Mouse (Mus musculus) heart, postnatal 0 days (tissue): ENCODE results near the gene Ccn1. TPM values are rescaled to one million over a fixed set of nuclear protein-coding genes. Genes with fewer than 3 reads are reported as not detected.
A peak's percentile ranks its signal among the peaks of the same experiment; 100 is the strongest.

Experiments used
- ATAC-seq: fragments of 200-750 bp; cut with Nextera tagmentation; 2 replicates; pipeline ENCODE4 v1.8.0; 2017; ENCODE audit warnings: low read depth, moderate number of reproducible peaks, moderate library complexity; ENCODE audit not compliant: insufficient read depth
- DNase-seq: peaks from one replicate; pipeline ENCODE4 v3.0.0-alpha.2; 2016; ENCODE audit warnings: low spot score
- H3K27ac ChIP-seq: fragments of 300-500 bp; sonication (generic); 2 replicates; pipeline ENCODE4 v1.5.1; 2014; ENCODE audit warnings: low read depth, mild to moderate bottlenecking
- H3K27me3 ChIP-seq: fragments of 300-500 bp; sonication (generic); 2 replicates; pipeline ENCODE4 v1.6.1; 2014; ENCODE audit warnings: low read length, mixed read lengths; ENCODE audit not compliant: control insufficient read depth, insufficient read depth
- H3K36me3 ChIP-seq: fragments of 300-500 bp; sonication (generic); replicated peaks from 2 replicates; pipeline ENCODE4 v1.6.1; 2014; ENCODE audit warnings: low read length, mixed read lengths; ENCODE audit not compliant: control insufficient read depth, insufficient read depth
- H3K4me1 ChIP-seq: fragments of 300-500 bp; sonication (generic); 2 replicates; pipeline ENCODE4 v1.6.1; 2014; ENCODE audit warnings: antibody characterized with exemption; ENCODE audit not compliant: control insufficient read depth, insufficient read depth
- H3K4me2 ChIP-seq: fragments of 300-500 bp; sonication (generic); 2 replicates; pipeline ENCODE4 v1.6.1; 2014; ENCODE audit warnings: low read depth, mild to moderate bottlenecking, low read length, moderate library complexity
- H3K4me3 ChIP-seq: fragments of 300-500 bp; sonication (generic); 2 replicates; pipeline ENCODE4 v1.5.1; 2014; ENCODE audit warnings: low read depth, low read length
- H3K9ac ChIP-seq: fragments of 300-500 bp; sonication (generic); replicated peaks from 2 replicates; pipeline ENCODE4 v1.6.1; 2014; ENCODE audit warnings: low read depth, low read length, mixed read lengths
- H3K9me3 ChIP-seq: fragments of 300-500 bp; sonication (generic); replicated peaks from 2 replicates; pipeline ENCODE4 v1.6.1; 2016; ENCODE audit warnings: low read length; ENCODE audit not compliant: control insufficient read depth
- CTCF ChIP-seq: IDR thresholded peaks from 2 replicates; pipeline ENCODE4 v1.5.1; 2016; ENCODE audit warnings: antibody characterized with exemption, control low read depth, low read depth
- EP300 ChIP-seq: IDR thresholded peaks from 2 replicates; pipeline ENCODE4 v1.6.1; 2016; ENCODE audit warnings: antibody characterized with exemption, low read depth
- WGBS: fragments of 180-500 bp; shearing (Covaris S2); extraction: QIAGEN DNeasy Blood & Tissue Kit; methylation state at CpG from one replicate; pipeline ENCODE4 v1.1.7; 2014; 5-methylcytosine and 5-hydroxymethylcytosine counted together
- polyA plus RNA-seq: library from polyadenylated mRNA; unstranded; fragments of >200 nt; fragmentation: Nextera tagmentation; extraction: Ambion mirVana; gene quantifications from 2 replicates; pipeline ENCODE4 v1.2.1, GENCODE M21; 2015
- total RNA-seq: library from RNA; depleted of rRNA; stranded (reverse); fragments of >200 nt; gene quantifications from 2 replicates; pipeline ENCODE4 v1.2.3, GENCODE M21; 2014; ENCODE audit warnings: low replicate concordance

Ccn1 gene
- total and polyA plus RNA-seq, 2 experiments from 2014 or later: 34.0 to 91.1 TPM

DNA sequence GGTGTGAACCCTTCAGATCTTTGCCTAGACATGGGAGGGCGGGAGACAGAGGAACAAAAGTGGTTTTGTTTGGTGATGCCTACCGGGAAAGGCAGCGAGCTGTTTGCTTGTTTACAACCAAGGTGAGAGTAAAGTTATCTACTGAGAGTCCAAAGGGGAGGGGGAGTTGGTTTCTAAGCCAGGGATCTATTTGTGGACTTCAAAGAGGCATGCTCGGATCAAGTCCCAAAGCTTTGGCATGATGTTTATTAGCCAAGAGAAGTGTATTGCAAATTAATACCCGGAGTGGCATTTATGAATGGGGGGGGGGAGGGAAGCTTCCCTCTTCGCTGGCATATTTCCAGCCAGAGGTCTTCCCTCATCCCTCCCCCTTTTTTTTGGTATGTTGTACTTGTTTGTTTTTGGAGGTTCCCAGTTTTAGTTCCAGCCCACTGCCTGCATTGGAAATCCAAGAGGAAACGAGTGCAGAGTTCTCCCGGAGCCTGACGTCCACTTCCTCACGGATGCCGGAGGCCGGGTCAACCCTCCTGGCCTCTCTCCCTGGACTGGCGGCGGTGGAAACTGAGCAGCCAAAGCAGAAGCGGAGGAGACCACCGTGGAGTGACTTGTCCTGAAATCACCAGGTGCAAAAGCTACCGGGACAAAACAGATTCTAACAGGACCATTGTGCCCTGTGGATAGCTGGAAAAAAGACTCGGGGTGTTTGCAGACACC, 674 bp upstream of the Ccn1 start:
- no peak for TF ChIP-seq CTCF
- 0 out of 2 replicates have a peak, but pooled peaks have one; percentile 17 for TF ChIP-seq EP300
- Histone ChIP-seq H3K27me3 (no peaks in the 10 kb centered on the region), H3K36me3 (peaks cover 17% of the 10 kb centered on the region), H3K9ac (peak overlapping the region; percentile 91), H3K4me2 (peak overlapping the region; percentile 84), H3K9me3 (no peaks in the 10 kb centered on the region), H3K4me1 (peaks cover 24% of the 10 kb centered on the region), H3K27ac (peak overlapping the region; percentile 96), H3K4me3 (peak overlapping the region; percentile 70)
- peak; percentile 74 for DNase-seq
- WGBS: 1% methylated on average over 18 of the region's 18 CpGs
- 0 out of 2 replicates have a peak, but pooled peaks have one; percentile 8 for ATAC-seq

DNA sequence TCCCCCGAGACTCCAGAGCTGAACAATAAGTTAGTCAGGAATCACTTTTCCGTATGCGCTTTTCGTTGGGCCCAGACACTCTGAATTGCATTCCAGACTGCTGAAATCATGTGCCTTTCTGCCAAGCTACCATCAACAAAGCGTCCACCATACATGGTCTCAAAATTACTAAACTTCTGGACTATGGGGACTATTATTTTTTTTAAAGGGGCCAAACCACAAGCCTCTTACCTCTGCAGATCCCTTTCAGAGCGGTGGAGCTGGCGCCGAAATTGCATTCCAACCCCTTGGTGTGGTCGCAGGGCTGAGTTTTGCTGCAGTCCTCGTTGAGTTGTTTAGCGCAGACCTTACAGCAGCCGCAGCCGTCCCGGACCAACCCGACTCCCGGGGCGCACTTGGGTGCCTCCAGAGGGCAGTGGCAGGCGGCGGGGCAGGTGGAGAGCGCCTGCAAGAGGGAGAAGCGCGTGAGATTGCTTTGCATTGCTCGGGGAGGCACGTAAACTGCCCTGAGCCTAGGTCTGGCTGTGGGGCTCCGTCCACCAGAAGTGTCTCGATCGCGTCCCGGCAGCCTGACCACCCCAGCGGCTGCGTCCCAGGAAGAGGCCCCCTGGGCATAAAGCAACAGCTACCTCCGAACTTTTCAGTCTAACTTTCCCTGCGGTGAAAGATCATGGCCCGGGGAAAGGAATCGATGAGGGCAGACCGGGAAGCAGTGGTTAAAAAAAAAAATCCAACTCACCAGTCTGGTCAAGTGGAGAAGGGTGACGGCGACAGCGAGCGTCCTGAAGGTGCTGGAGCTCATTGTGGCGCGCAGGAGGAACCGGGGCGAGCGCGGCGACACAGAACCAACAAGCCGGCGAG, 560 bp downstream of the Ccn1 start:
- peak overlapping the region; percentile 70 for H3K4me3 ChIP-seq
- peaks cover 24% of the 10 kb centered on the region for H3K4me1 ChIP-seq
- peaks cover 17% of the 10 kb centered on the region for H3K36me3 ChIP-seq
- TF ChIP-seq CTCF: peak; percentile 56
- no peak for TF ChIP-seq EP300
- H3K27me3 ChIP-seq: no peaks in the 10 kb centered on the region
- H3K9ac ChIP-seq: peak overlapping the region; percentile 91
- H3K9me3 ChIP-seq: no peaks in the 10 kb centered on the region
- peak; percentile 50 for DNase-seq
- H3K27ac ChIP-seq: peak overlapping the region; percentile 96
- peak; percentile 24 for ATAC-seq
- H3K4me2 ChIP-seq: peak overlapping the region; percentile 84
- under 1% methylated on average over 49 of the region's 49 CpGs for WGBS

DNA sequence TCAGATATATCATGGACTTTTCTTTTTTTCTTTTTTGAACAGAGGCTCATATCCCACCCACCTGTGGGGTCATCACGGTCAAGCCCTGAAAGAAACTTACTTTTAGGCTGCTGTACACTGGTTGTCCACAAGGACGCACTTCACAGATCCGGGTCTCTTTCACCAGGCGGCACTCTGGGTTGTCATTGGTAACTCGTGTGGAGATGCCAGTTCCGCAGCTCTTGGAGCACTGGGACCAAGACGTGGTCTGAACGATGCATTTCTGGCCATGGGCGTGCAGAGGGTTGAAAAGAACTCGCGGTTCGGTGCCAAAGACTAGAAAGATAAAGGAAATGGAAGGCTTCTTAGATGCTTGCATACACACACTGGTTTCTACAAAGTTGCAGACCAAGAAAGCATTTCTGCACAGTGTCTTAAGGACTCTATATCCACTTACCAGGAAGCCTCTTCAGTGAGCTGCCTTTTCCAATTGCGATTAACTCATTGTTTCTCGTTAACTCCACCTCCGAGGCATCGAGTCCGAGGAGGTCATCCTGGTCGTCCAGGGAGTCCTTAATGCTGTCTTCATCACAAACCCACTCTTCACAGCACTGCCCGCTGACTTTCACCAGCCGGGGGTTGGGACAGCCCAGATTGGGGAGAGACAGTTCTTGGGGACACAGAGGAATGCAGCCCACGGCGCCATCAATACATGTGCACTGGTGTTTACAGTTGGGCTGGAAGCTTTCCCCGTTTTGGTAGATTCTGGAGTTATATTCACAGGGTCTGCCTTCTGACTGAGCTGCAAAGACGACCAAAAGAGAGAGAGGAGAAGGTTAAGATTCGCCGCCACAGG, 1.5 kb downstream of the Ccn1 start:
- Histone ChIP-seq H3K4me3 (peak overlapping the region; percentile 70), H3K36me3 (peaks cover 17% of the 10 kb centered on the region), H3K4me1 (peaks cover 24% of the 10 kb centered on the region), H3K9ac (peak overlapping the region; percentile 91), H3K27ac (peak overlapping the region; percentile 96), H3K9me3 (no peaks in the 10 kb centered on the region), H3K27me3 (no peaks in the 10 kb centered on the region), H3K4me2 (peak overlapping the region; percentile 84)
- DNase-seq (peak; percentile 65), ATAC-seq (no peak)
- TF ChIP-seq EP300 (no peak), CTCF (peak; percentile 58)
- 10% methylated on average over 26 of the region's 26 CpGs for WGBS

DNA sequence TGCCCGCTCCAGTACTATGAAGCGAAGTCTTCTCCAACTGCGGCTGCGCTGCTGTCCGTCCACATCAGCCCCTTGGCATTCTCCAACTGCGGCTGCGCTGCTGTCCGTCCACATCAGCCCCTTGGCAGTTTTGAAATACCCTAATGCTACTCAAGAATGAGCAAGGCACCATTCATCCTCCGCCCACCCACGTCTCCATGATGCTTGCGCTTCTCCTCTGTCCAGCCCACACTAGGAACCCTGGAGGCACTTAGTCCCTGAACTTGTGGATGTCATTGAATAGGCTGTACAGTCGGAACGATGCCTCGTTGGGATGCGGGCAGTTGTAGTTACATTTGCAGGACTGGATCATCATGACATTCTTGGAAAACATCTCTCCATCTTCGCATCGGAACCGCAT, 2.4 kb downstream of the Ccn1 start:
- peak overlapping the region; percentile 70; the same call in 1 of the 2 replicates for H3K4me3 ChIP-seq
- H3K9ac ChIP-seq: no peak overlapping the region
- no peak for TF ChIP-seq EP300
- TF ChIP-seq CTCF: no peak
- DNase-seq (no peak), ATAC-seq (no peak)
- no peaks in the 10 kb centered on the region for H3K27me3 ChIP-seq
- peak overlapping the region; percentile 84 for H3K4me2 ChIP-seq
- H3K4me1 ChIP-seq: peaks cover 18% of the 10 kb centered on the region
- no peaks in the 10 kb centered on the region for H3K9me3 ChIP-seq
- 84% methylated on average over 18 of the region's 18 CpGs for WGBS
- no peak overlapping the region for H3K27ac ChIP-seq
- H3K36me3 ChIP-seq: peaks cover 17% of the 10 kb centered on the region

DNA sequence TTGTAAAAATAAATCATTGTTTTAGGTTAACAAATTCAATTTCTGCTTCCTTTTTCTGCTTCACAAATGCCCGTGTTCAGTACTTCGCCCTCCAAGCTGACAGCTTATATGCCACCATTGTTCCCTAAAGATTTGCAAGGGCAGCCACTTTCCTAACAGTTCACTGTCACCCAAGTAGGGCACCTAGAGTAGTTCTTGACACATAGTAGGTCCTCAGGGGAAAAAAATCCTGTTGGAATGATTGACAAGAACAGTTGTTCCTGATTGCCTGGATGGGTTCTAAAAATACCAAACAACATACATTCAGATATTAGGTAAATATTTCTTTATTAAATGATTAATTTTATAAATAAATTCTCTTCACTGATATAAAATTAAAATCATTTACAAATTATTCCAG, 3.1 kb downstream of the Ccn1 start:
- Histone ChIP-seq H3K4me2 (no peak overlapping the region), H3K27ac (no peak overlapping the region), H3K27me3 (no peaks in the 10 kb centered on the region), H3K9me3 (no peaks in the 10 kb centered on the region), H3K4me3 (no peak overlapping the region), H3K4me1 (peaks cover 16% of the 10 kb centered on the region), H3K36me3 (peaks cover 17% of the 10 kb centered on the region), H3K9ac (no peak overlapping the region)
- WGBS: 86% methylated on average over 2 of the region's 2 CpGs
- TF ChIP-seq CTCF (no peak), EP300 (no peak)
- DNase-seq: peak; percentile 5
- no peak for ATAC-seq
